ENCODE assay signal across 22 mouse cellular contexts in genomic region chr2:21048226-21048625, GRCm38 (mm10).
DNase-seq lines count a peak whose midpoint lies in the region; ATAC-seq lines count a peak whose summit lies in the region.
"Had no signal": no experiment of that assay in that cellular context is flagged by ENCODE, and none has a peak within 500 bp of the region (broad histone marks: within the 10 kb centered on the region; RNA-seq: fewer than 3 reads in every experiment).

No protein-coding gene starts in this region.

- H3K27ac ChIP-seq in forebrain, embryonic 11.5 days (ENCODE audit: low read depth, low read length) = no peak overlapping the region
- H3K27ac ChIP-seq in forebrain, embryonic 12.5 days = no peak overlapping the region
- H3K27ac ChIP-seq in hindbrain, embryonic 12.5 days = peak overlapping the region; percentile 80
- no peak overlapping the region for H3K27ac ChIP-seq in hindbrain, embryonic 14.5 days
- H3K27ac ChIP-seq in midbrain, embryonic 11.5 days (ENCODE audit: low read depth, low read length) = 0 out of 2 replicates have a peak overlapping the region, but pooled peaks have one; percentile 25
- no peak overlapping the region for H3K27ac ChIP-seq in midbrain, embryonic 16.5 days (ENCODE audit: low read length)
- peak overlapping the region; percentile 15; the same call in 1 of the 2 replicates for H3K27ac ChIP-seq in midbrain, embryonic 15.5 days
- no peak overlapping the region for H3K27ac ChIP-seq in forebrain, embryonic 14.5 days (ENCODE audit: low read depth, low read length)
- H3K27ac ChIP-seq: embryonic facial prominence, embryonic 10.5 days; hindbrain, embryonic 15.5 days; kidney, embryonic 15.5 days; limb, embryonic 12.5 days had no signal

- H3K4me1 ChIP-seq in forebrain, embryonic 11.5 days (replicated peaks; ENCODE audit: control insufficient read depth, insufficient read depth, low read length) = peaks cover 17% of the 10 kb centered on the region; the same call in 1 of the 2 replicates
- peaks cover 31% of the 10 kb centered on the region for H3K4me1 ChIP-seq in forebrain, embryonic 12.5 days
- H3K4me1 ChIP-seq in hindbrain, embryonic 12.5 days = peaks cover 30% of the 10 kb centered on the region
- peaks cover 12% of the 10 kb centered on the region; the same call in 1 of the 2 replicates for H3K4me1 ChIP-seq in hindbrain, embryonic 14.5 days (replicated peaks; ENCODE audit: control insufficient read depth, insufficient read depth, low read length)
- H3K4me1 ChIP-seq in midbrain, embryonic 11.5 days (ENCODE audit: control insufficient read depth, insufficient read depth, low read length) = peaks cover 16% of the 10 kb centered on the region
- peaks cover 9% of the 10 kb centered on the region for H3K4me1 ChIP-seq in midbrain, embryonic 16.5 days (ENCODE audit: control insufficient read depth, insufficient read depth, low read length)
- H3K4me1 ChIP-seq in midbrain, embryonic 15.5 days = peaks cover 13% of the 10 kb centered on the region
- H3K4me1 ChIP-seq in forebrain, embryonic 14.5 days (ENCODE audit: control insufficient read depth, insufficient read depth, low read length) = peaks cover 15% of the 10 kb centered on the region
- H3K4me1 ChIP-seq: heart, embryonic 12.5 days; kidney, embryonic 15.5 days; limb, embryonic 12.5 days had no signal

- no peak overlapping the region for H3K4me3 ChIP-seq in forebrain, embryonic 11.5 days (ENCODE audit: low read depth, low read length)
- H3K4me3 ChIP-seq in forebrain, embryonic 12.5 days (replicated peaks) = no peak overlapping the region
- H3K4me3 ChIP-seq in hindbrain, embryonic 12.5 days = no peak overlapping the region
- no peak overlapping the region for H3K4me3 ChIP-seq in hindbrain, embryonic 14.5 days (replicated peaks; ENCODE audit: low read length)
- no peak overlapping the region for H3K4me3 ChIP-seq in midbrain, embryonic 11.5 days (ENCODE audit: low read depth, low read length)
- no peak overlapping the region for H3K4me3 ChIP-seq in midbrain, embryonic 16.5 days (ENCODE audit: low read depth, low read length)
- H3K4me3 ChIP-seq in midbrain, embryonic 15.5 days = no peak overlapping the region
- H3K4me3 ChIP-seq in forebrain, embryonic 14.5 days (ENCODE audit: low read depth, low read length) = no peak overlapping the region
- H3K4me3 ChIP-seq: embryonic facial prominence, embryonic 10.5 days; heart, embryonic 12.5 days; hindbrain, embryonic 15.5 days; kidney, embryonic 15.5 days; limb, embryonic 12.5 days had no signal

- no peak overlapping the region for H3K4me2 ChIP-seq in forebrain, embryonic 11.5 days (ENCODE audit: low read depth, low read length, severe bottlenecking)
- no peak overlapping the region for H3K4me2 ChIP-seq in forebrain, embryonic 12.5 days
- 0 out of 2 replicates have a peak overlapping the region, but pooled peaks have one; percentile 3 for H3K4me2 ChIP-seq in hindbrain, embryonic 12.5 days (replicated peaks)
- H3K4me2 ChIP-seq in hindbrain, embryonic 14.5 days (replicated peaks) = no peak overlapping the region
- H3K4me2 ChIP-seq in midbrain, embryonic 11.5 days = no peak overlapping the region
- H3K4me2 ChIP-seq in midbrain, embryonic 16.5 days (ENCODE audit: low read length) = no peak overlapping the region
- H3K4me2 ChIP-seq in midbrain, embryonic 15.5 days = no peak overlapping the region
- no peak overlapping the region for H3K4me2 ChIP-seq in forebrain, embryonic 14.5 days (ENCODE audit: low read length)
- H3K4me2 ChIP-seq: heart, embryonic 12.5 days; hindbrain, embryonic 15.5 days; kidney, embryonic 15.5 days; limb, embryonic 12.5 days; liver, embryonic 11.5 days had no signal

- 86% methylated on average over 6 of the region's 6 CpGs for WGBS in forebrain, embryonic 11.5 days
- WGBS in forebrain, embryonic 12.5 days = 91% methylated on average over 6 of the region's 6 CpGs
- 77% methylated on average over 6 of the region's 6 CpGs for WGBS in hindbrain, embryonic 12.5 days
- 80% methylated on average over 6 of the region's 6 CpGs for WGBS in hindbrain, embryonic 14.5 days
- WGBS in midbrain, embryonic 11.5 days = 89% methylated on average over 6 of the region's 6 CpGs
- 86% methylated on average over 6 of the region's 6 CpGs for WGBS in midbrain, embryonic 16.5 days
- WGBS in midbrain, embryonic 15.5 days = 85% methylated on average over 6 of the region's 6 CpGs
- 90% methylated on average over 6 of the region's 6 CpGs for WGBS in forebrain, embryonic 14.5 days

- H3K27me3 ChIP-seq in forebrain, embryonic 11.5 days (ENCODE audit: control insufficient read depth, insufficient read depth, low read length) = no peaks in the 10 kb centered on the region
- peaks cover 3% of the 10 kb centered on the region; the same call in 1 of the 2 replicates for H3K27me3 ChIP-seq in forebrain, embryonic 12.5 days
- no peaks in the 10 kb centered on the region for H3K27me3 ChIP-seq in hindbrain, embryonic 12.5 days
- no peaks in the 10 kb centered on the region for H3K27me3 ChIP-seq in hindbrain, embryonic 14.5 days (ENCODE audit: control insufficient read depth, insufficient read depth, low read length)
- no peaks in the 10 kb centered on the region for H3K27me3 ChIP-seq in midbrain, embryonic 11.5 days (ENCODE audit: control insufficient read depth, insufficient read depth, low read length)
- H3K27me3 ChIP-seq in midbrain, embryonic 16.5 days (ENCODE audit: control insufficient read depth, insufficient read depth, low read depth, low read length) = no peaks in the 10 kb centered on the region
- H3K27me3 ChIP-seq in midbrain, embryonic 15.5 days (replicated peaks) = no peaks in the 10 kb centered on the region
- H3K27me3 ChIP-seq in forebrain, embryonic 14.5 days (replicated peaks; ENCODE audit: control insufficient read depth, insufficient read depth, low read length) = no peaks in the 10 kb centered on the region
- H3K27me3 ChIP-seq: heart, embryonic 12.5 days; hindbrain, embryonic 15.5 days; kidney, embryonic 15.5 days had no signal

- peak; percentile 11 for DNase-seq in forebrain, embryonic 11.5 days (ENCODE audit: low spot score)
- DNase-seq in hindbrain, embryonic 14.5 days (ENCODE audit: low spot score) = no peak
- DNase-seq in midbrain, embryonic 11.5 days (ENCODE audit: low spot score, missing footprints) = no peak
- DNase-seq in forebrain, embryonic 14.5 days (ENCODE audit: low spot score) = no peak
- DNase-seq: adrenal gland, postnatal 25 days; cerebellum, adult 9-11 months; gastrocnemius, postnatal 10 days; heart, postnatal 10 days; kidney, adult 11 months; kidney, postnatal 4 days; liver, postnatal 0 days had no signal

- H3K9ac ChIP-seq in forebrain, embryonic 11.5 days (ENCODE audit: low read length) = no peak overlapping the region
- no peak overlapping the region for H3K9ac ChIP-seq in forebrain, embryonic 12.5 days
- H3K9ac ChIP-seq in hindbrain, embryonic 12.5 days = no peak overlapping the region
- H3K9ac ChIP-seq in hindbrain, embryonic 14.5 days = no peak overlapping the region
- H3K9ac ChIP-seq in midbrain, embryonic 11.5 days (ENCODE audit: low read length) = no peak overlapping the region
- no peak overlapping the region for H3K9ac ChIP-seq in midbrain, embryonic 16.5 days (ENCODE audit: low read depth, low read length)
- no peak overlapping the region for H3K9ac ChIP-seq in midbrain, embryonic 15.5 days
- H3K9ac ChIP-seq in forebrain, embryonic 14.5 days (ENCODE audit: low read length) = no peak overlapping the region
- H3K9ac ChIP-seq: heart, embryonic 12.5 days; hindbrain, embryonic 15.5 days; kidney, embryonic 15.5 days; limb, embryonic 12.5 days; liver, postnatal 0 days had no signal

- ATAC-seq in forebrain, embryonic 11.5 days (replicated peaks; ENCODE audit: low FRiP score) = no peak
- no peak for ATAC-seq in forebrain, embryonic 12.5 days (ENCODE audit: low FRiP score)
- ATAC-seq in hindbrain, embryonic 12.5 days (ENCODE audit: low FRiP score) = no peak
- no peak for ATAC-seq in hindbrain, embryonic 14.5 days (ENCODE audit: low FRiP score)
- no peak for ATAC-seq in midbrain, embryonic 11.5 days (ENCODE audit: low FRiP score)
- no peak for ATAC-seq in midbrain, embryonic 16.5 days
- no peak for ATAC-seq in midbrain, embryonic 15.5 days (replicated peaks)
- no peak for ATAC-seq in forebrain, embryonic 14.5 days
- ATAC-seq: liver, postnatal 0 days; lung, postnatal 0 days had no signal

- H3K9me3 ChIP-seq in forebrain, embryonic 11.5 days (ENCODE audit: control insufficient read depth, low read length) = no peaks in the 10 kb centered on the region
- no peaks in the 10 kb centered on the region for H3K9me3 ChIP-seq in forebrain, embryonic 12.5 days
- H3K9me3 ChIP-seq in hindbrain, embryonic 12.5 days (replicated peaks) = no peaks in the 10 kb centered on the region
- no peaks in the 10 kb centered on the region for H3K9me3 ChIP-seq in hindbrain, embryonic 14.5 days (ENCODE audit: control insufficient read depth, low read length)
- no peaks in the 10 kb centered on the region for H3K9me3 ChIP-seq in midbrain, embryonic 11.5 days (ENCODE audit: control insufficient read depth, low read length)
- H3K9me3 ChIP-seq in midbrain, embryonic 16.5 days (replicated peaks; ENCODE audit: control insufficient read depth, low read length, poor library complexity, severe bottlenecking) = no peaks in the 10 kb centered on the region
- H3K9me3 ChIP-seq in midbrain, embryonic 15.5 days = no peaks in the 10 kb centered on the region
- no peaks in the 10 kb centered on the region for H3K9me3 ChIP-seq in forebrain, embryonic 14.5 days (replicated peaks; ENCODE audit: control insufficient read depth, low read length)
- H3K9me3 ChIP-seq: embryonic facial prominence, embryonic 10.5 days; heart, embryonic 12.5 days; hindbrain, embryonic 15.5 days; kidney, embryonic 15.5 days; limb, embryonic 12.5 days had no signal

- H3K36me3 ChIP-seq in forebrain, embryonic 11.5 days (ENCODE audit: control insufficient read depth, insufficient read depth, low read length) = no peaks in the 10 kb centered on the region
- H3K36me3 ChIP-seq in forebrain, embryonic 12.5 days (replicated peaks) = no peaks in the 10 kb centered on the region
- no peaks in the 10 kb centered on the region for H3K36me3 ChIP-seq in hindbrain, embryonic 12.5 days
- H3K36me3 ChIP-seq in hindbrain, embryonic 14.5 days (replicated peaks; ENCODE audit: control insufficient read depth, insufficient read depth) = no peaks in the 10 kb centered on the region
- no peaks in the 10 kb centered on the region for H3K36me3 ChIP-seq in midbrain, embryonic 11.5 days (ENCODE audit: control insufficient read depth, insufficient read depth, low read length)
- H3K36me3 ChIP-seq in midbrain, embryonic 16.5 days (ENCODE audit: control insufficient read depth, insufficient read depth, low read length) = no peaks in the 10 kb centered on the region
- no peaks in the 10 kb centered on the region for H3K36me3 ChIP-seq in midbrain, embryonic 15.5 days (replicated peaks)
- H3K36me3 ChIP-seq in forebrain, embryonic 14.5 days (ENCODE audit: control insufficient read depth, insufficient read depth, low read length) = no peaks in the 10 kb centered on the region
- H3K36me3 ChIP-seq: embryonic facial prominence, embryonic 10.5 days; heart, embryonic 12.5 days; hindbrain, embryonic 15.5 days; kidney, embryonic 15.5 days; limb, embryonic 12.5 days had no signal

Comparison
In these comparisons a context has a peak if more than half of its experiments do, and no peak if none do; other contexts are left out.
1. H3K27ac ChIP-seq: peak in hindbrain, embryonic 12.5 days (single experiment), midbrain, embryonic 11.5 days (single experiment) and midbrain, embryonic 15.5 days (single experiment); none in forebrain, embryonic 11.5 days (single experiment), forebrain, embryonic 12.5 days (single experiment), hindbrain, embryonic 14.5 days (single experiment), midbrain, embryonic 16.5 days (single experiment) and forebrain, embryonic 14.5 days (single experiment).